Comparison of ENCODE assay signal across 8 mouse cellular contexts in the genomic region with DNA sequence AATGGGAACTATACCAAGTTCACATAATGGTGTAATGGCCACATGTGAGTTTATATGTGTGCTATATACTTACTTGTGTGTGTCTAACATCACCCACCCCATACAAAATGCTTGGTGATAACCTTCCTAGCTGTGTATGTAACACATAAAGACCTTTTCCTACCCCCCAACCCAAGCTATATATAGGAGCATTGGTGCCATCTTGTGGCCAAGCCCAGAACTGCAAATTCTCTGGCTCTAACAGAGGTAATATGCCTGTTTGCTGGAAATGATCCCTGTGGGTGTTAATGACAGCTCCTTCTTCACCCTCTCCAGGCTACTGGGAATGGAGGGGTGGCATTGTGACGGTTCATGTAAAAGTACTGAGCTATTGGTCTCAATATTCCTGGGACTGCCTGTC. TPM values are rescaled to one million over a fixed set of nuclear protein-coding genes. Genes with fewer than 3 reads are reported as not detected.
DNase-seq lines count a peak whose midpoint lies in the region; ATAC-seq and TF ChIP-seq lines count a peak whose summit lies in the region.

No protein-coding gene starts in this region.

- 0% methylated on average over 1 of the region's 1 CpGs for WGBS in kidney, postnatal 0 days
- 0% methylated on average over 1 of the region's 1 CpGs for WGBS in liver, embryonic 11.5 days
- 5% methylated on average over 1 of the region's 1 CpGs for WGBS in neural tube, embryonic 11.5 days

- ATAC-seq in activated CD4-positive, CD25-positive, alpha-beta regulatory T cell, adult 4 months = peak; percentile 48
- ATAC-seq in common myeloid progenitor, adult 5-6 weeks (replicated peaks; ENCODE audit: low read depth, poor library complexity, severe bottlenecking) = peak; percentile 60
- ATAC-seq in kidney, postnatal 0 days (replicated peaks; ENCODE audit: low FRiP score, low read depth) = no peak
- no peak for ATAC-seq in liver, embryonic 11.5 days (replicated peaks; ENCODE audit: low FRiP score)
- ATAC-seq in neural tube, embryonic 11.5 days (ENCODE audit: insufficient read depth, low FRiP score, low TSS enrichment) = no peak

- no peaks in the 10 kb centered on the region for H3K9me3 ChIP-seq in kidney, postnatal 0 days (replicated peaks; ENCODE audit: low read length)
- H3K9me3 ChIP-seq in liver, embryonic 11.5 days (ENCODE audit: control insufficient read depth, low read length) = no peaks in the 10 kb centered on the region
- H3K9me3 ChIP-seq in neural tube, embryonic 11.5 days (ENCODE audit: control insufficient read depth, low read length) = no peaks in the 10 kb centered on the region

- H3K27me3 ChIP-seq in kidney, postnatal 0 days (ENCODE audit: insufficient read depth, low read length) = no peaks in the 10 kb centered on the region
- no peaks in the 10 kb centered on the region for H3K27me3 ChIP-seq in liver, embryonic 11.5 days (replicated peaks; ENCODE audit: control insufficient read depth, insufficient read depth, low read length)
- no peaks in the 10 kb centered on the region for H3K27me3 ChIP-seq in neural tube, embryonic 11.5 days (ENCODE audit: control insufficient read depth, insufficient read depth, low read length)
- H3K27me3 ChIP-seq in testis, adult 2 months (ENCODE audit: control insufficient read depth, insufficient read depth, low read length) = no peaks in the 10 kb centered on the region

- no peak for TF ChIP-seq POLR2A in testis, adult 2 months (IDR thresholded peaks at IDR 0.05; ENCODE audit: control insufficient read depth, low read depth, low read length)

- DNase-seq in 416B (ENCODE audit: low read depth) = peak; percentile 75
- peak; percentile 31 for DNase-seq in gastrocnemius, postnatal 25 days
- DNase-seq in kidney, postnatal 0 days (ENCODE audit: low spot score) = peak; percentile 88
- peak; percentile 62 for DNase-seq in liver, embryonic 11.5 days (ENCODE audit: low spot score)
- peak; percentile 87 for DNase-seq in neural tube, embryonic 11.5 days (ENCODE audit: low spot score)

- no peak overlapping the region for H3K4me3 ChIP-seq in kidney, postnatal 0 days (replicated peaks; ENCODE audit: low read depth, low read length)
- H3K4me3 ChIP-seq in liver, embryonic 11.5 days (ENCODE audit: low read depth, low read length) = no peak overlapping the region
- no peak overlapping the region for H3K4me3 ChIP-seq in neural tube, embryonic 11.5 days (ENCODE audit: low read depth, low read length)
- no peak overlapping the region for H3K4me3 ChIP-seq in testis, adult 2 months (ENCODE audit: control insufficient read depth, low read depth, low read length)

- peak; percentile 92 for TF ChIP-seq CTCF in kidney, postnatal 0 days (IDR thresholded peaks at IDR 0.05; ENCODE audit: low read depth)
- TF ChIP-seq CTCF in testis, adult 2 months (IDR thresholded peaks at IDR 0.05; ENCODE audit: control insufficient read depth, insufficient read depth, insufficient replicate concordance, low read depth, low read length) = peak; percentile 18; the same call in 1 of the 2 replicates

- H3K27ac ChIP-seq in kidney, postnatal 0 days = no peak overlapping the region
- H3K27ac ChIP-seq in liver, embryonic 11.5 days (ENCODE audit: low read depth, low read length) = no peak overlapping the region
- H3K27ac ChIP-seq in neural tube, embryonic 11.5 days (ENCODE audit: low read depth, low read length) = no peak overlapping the region
- no peak overlapping the region for H3K27ac ChIP-seq in testis, adult 2 months (ENCODE audit: control insufficient read depth, insufficient read depth, low read depth, low read length)

- no peak overlapping the region for H3K4me2 ChIP-seq in kidney, postnatal 0 days (ENCODE audit: low read length)
- H3K4me2 ChIP-seq in liver, embryonic 11.5 days = no peak overlapping the region
- H3K4me2 ChIP-seq in neural tube, embryonic 11.5 days (ENCODE audit: low read depth) = no peak overlapping the region

- H3K9ac ChIP-seq in kidney, postnatal 0 days (ENCODE audit: low read depth, low read length) = no peak overlapping the region
- no peak overlapping the region for H3K9ac ChIP-seq in liver, embryonic 11.5 days (ENCODE audit: low read depth, low read length)
- H3K9ac ChIP-seq in neural tube, embryonic 11.5 days (ENCODE audit: low read length) = no peak overlapping the region

- peaks cover 3% of the 10 kb centered on the region; the same call in 1 of the 2 replicates for H3K36me3 ChIP-seq in kidney, postnatal 0 days (ENCODE audit: insufficient read depth, low read length)
- H3K36me3 ChIP-seq in liver, embryonic 11.5 days (ENCODE audit: control insufficient read depth, insufficient read depth, low read length) = no peaks in the 10 kb centered on the region
- H3K36me3 ChIP-seq in neural tube, embryonic 11.5 days (ENCODE audit: control insufficient read depth, insufficient read depth, low read length) = no peaks in the 10 kb centered on the region
- H3K36me3 ChIP-seq in testis, adult 2 months (ENCODE audit: control insufficient read depth, insufficient read depth, low read length) = no peaks in the 10 kb centered on the region

- no peaks in the 10 kb centered on the region for H3K4me1 ChIP-seq in kidney, postnatal 0 days (replicated peaks; ENCODE audit: insufficient read depth, low read length)
- H3K4me1 ChIP-seq in liver, embryonic 11.5 days (replicated peaks; ENCODE audit: control insufficient read depth, insufficient read depth, low read length) = no peaks in the 10 kb centered on the region; the same call in 1 of the 2 replicates
- H3K4me1 ChIP-seq in neural tube, embryonic 11.5 days (ENCODE audit: control insufficient read depth, insufficient read depth, low read length) = no peaks in the 10 kb centered on the region
- peaks cover 3% of the 10 kb centered on the region; the same call in 1 of the 2 replicates for H3K4me1 ChIP-seq in testis, adult 2 months (ENCODE audit: control insufficient read depth, insufficient read depth, low read length)

RNA-seq across cellular contexts. Expression of gene Lrtm2, which starts 17.7 kb away (rescaled TPM):
- polyA plus RNA-seq in activated CD4-positive, CD25-positive, alpha-beta regulatory T cell, adult 4 months (2017; shearing (Covaris generic)) = not detected
- 0.24 TPM in 1 of 2 replicates, not detected in the other for total RNA-seq in common myeloid progenitor, adult 5-6 weeks (2017)
- 1 to 10 TPM in 1 of 2 experiments, under 1 TPM in 1; 0.15 to 3.1 TPM for total RNA-seq in gastrocnemius, postnatal 25 days (2021)
- polyA plus RNA-seq in kidney, postnatal 0 days (2015; fragmentation: Nextera tagmentation; extraction: Ambion mirVana) = 0.23 and 0.25 TPM in 2 replicates
- not detected in 2 replicates for polyA plus RNA-seq in liver, embryonic 11.5 days (2014; fragmentation: Nextera tagmentation; extraction: Ambion mirVana)
- polyA plus RNA-seq in neural tube, embryonic 11.5 days (2014; fragmentation: Nextera tagmentation; extraction: Ambion mirVana) = 0.19 and 0.28 TPM in 2 replicates
- 0.10 and 0.17 TPM in 2 replicates for polyA plus RNA-seq in testis, adult 2 months (2012; rRNA removed)

Comparison
In these comparisons a context has a peak if more than half of its experiments do, and no peak if none do; other contexts are left out.
1. DNase-seq: peak in every context shown above with its lines; median percentile 88 in kidney, postnatal 0 days; 87 in neural tube, embryonic 11.5 days; 75 in 416B; 62 in liver, embryonic 11.5 days; 31 in gastrocnemius, postnatal 25 days.
2. ATAC-seq: peak in activated CD4-positive, CD25-positive, alpha-beta regulatory T cell, adult 4 months (single experiment) and common myeloid progenitor, adult 5-6 weeks (single experiment); none in kidney, postnatal 0 days (single experiment), liver, embryonic 11.5 days (single experiment) and neural tube, embryonic 11.5 days (single experiment).